Mouse (Mus musculus): ENCODE results near the gene 4933411K16Rik.

Gene 4933411K16Rik

DNA sequence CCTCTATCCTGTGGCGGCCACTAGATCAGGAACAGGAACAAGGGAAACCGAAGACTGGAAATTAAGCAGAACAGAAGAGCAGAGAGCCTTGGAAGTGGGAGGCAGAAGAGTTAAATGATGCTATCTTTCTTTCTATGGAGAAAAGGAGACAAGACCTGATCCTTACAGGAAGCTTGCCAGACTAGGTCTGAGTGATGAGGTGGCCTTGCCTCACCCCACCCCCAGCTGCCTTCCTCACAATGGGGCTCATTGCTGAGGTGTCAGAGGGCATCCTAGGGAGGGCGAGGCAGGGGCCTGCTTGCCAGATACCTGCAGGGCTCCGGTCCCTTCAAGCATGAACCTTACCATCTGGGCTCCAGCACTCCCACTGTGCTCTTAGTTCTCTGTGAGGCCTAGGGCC is at the start of gene 4933411K16Rik:
TSS of gene 4933411K16Rik (plus strand) at position 301 of the 400 bp plus-strand sequence.
- ATAC-seq (ENCODE audit: low TSS enrichment) = no peak

DNA sequence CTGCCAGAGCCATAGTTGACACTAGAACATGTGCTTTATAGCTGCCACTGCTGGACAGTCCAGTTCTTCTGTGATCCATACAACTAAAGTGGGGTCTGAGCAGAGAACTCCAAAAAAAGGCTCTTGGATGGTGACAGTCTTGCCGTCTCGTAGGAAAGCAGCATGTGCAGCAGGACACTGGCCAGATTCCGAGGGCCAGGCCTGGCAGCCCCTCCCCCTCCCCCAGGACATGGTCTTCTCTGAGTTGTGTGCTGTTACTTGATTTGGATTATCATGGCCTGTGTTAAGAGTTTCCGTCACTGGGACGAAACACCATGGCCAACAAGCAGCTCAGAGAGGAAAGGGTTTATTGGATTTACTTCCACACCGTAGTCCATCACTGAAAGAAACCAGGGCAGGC is 47.8 kb upstream of the 4933411K16Rik start:
- ATAC-seq (ENCODE audit: low TSS enrichment) = no peak

DNA sequence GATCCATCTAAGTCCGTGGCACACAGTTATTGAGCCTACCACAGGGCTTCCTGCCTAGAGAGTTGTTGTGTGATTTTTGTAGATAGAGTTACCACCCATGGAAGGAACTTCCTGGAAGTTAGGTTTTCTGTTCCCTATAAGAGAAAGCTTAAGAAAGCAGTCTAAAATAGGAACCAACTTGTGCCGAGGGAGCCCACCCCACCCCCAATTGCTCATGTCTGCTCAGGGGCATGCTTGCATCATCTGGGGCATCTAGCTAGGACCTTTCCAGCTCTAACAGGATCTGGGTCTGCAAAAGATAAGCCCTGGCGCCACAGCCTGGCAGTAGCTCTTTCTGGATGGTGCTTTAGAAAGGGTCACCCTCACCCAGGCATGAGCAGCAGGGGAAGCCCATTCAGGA is 46.4 kb upstream of the 4933411K16Rik start:
- ATAC-seq (ENCODE audit: low TSS enrichment) = no peak

DNA sequence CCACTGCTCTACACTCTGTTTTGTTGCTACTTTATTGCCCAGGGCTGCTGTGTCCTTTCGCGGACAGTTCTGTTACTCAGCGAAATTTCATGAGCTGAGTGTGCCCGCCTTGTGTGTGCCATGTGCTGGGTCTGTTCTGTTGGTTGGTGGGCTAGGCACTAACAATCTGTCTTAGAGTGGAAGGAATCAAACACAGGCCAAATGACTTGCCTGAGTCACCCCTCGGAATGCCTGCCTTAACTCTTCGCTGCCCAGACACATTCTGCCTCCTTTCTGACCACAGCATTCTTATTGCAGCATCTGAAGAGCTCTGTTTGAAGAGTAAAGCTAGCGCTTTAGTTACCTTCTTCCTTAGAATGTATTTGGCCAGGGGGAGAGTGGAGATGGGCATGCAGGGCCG is 45.5 kb upstream of the 4933411K16Rik start:
- ATAC-seq (ENCODE audit: low TSS enrichment) = no peak

DNA sequence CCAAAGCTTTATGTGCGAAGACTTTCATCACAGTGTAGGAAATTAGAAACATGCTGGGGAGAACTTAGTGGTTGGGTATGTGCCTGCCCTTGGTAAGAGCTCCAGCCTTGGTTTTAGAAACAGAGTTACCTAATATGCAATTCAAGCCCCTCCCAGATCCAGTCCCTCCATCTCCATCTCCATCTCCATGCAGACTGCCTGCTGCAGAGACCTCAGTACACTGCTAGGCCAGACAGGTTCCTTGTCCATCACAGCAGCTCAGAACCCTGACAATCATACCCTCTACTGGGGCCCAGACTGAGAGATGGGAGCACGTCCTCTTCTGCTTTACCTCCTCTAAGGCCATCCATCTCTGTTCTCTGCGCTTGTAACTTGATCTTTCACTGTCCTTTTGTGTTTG is 43.5 kb upstream of the 4933411K16Rik start:
- no peak for ATAC-seq (ENCODE audit: low TSS enrichment)

DNA sequence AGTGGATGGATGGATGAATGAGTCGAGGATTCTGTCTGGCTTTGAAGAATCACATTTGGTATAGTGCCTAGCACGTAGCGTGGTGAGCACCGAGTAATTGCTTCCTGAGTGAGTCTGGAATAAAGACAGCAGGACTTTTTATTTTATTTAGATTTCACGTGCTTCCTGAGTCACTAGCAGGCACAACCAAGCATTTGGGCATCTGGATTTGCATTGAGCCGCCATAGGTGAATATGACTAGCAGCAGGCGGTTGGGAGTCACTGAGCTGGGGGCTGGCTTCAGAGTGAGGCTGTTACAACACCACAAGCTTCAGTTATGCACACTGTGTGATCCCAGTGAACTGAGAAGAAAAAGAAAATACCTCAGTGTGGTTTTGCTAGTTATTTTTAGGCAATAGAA is 43.0 kb upstream of the 4933411K16Rik start:
- ATAC-seq (ENCODE audit: low TSS enrichment) = no peak

DNA sequence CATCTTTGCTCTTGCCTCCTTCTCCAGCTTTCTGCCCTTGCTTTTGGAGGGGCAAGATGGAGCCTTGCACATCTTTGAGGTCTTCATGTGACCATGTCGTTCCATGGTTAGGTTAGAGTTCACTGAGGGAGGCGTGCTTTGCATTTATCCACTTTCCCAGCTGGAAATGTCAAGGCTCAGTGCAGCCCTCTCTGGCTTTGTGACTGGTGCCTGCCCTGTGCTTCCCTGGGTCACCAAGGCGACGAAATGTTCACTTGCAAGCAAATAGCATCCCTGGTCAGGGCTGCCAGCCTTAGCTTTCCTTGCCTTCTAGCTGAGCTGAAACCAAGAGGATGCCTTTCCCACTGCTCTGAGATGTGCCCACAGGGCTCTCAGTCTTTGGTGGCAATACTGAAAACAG is 41.6 kb upstream of the 4933411K16Rik start:
- ATAC-seq (ENCODE audit: low TSS enrichment) = peak; percentile 20; the same call in 1 of the 2 replicates

DNA sequence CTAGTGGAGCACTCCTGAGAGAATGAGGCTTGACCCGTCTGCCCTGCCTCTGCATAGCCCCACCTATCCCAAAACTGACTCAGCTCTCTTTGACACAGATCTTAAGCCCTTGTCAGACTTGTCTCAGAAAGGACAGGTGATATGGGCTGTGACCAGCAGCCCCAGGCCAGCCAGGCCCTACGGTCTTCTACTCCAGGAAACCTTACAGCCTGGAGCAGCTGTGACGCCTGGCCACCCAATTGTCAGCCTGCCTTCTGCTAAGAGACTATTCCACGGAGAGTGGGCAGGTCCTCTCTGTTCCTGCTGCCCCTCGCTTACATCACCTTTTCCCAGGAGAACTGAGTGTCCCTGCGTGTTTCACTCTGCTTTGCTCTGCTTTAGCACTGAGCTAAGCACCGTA is 40.9 kb upstream of the 4933411K16Rik start:
- no peak for ATAC-seq (ENCODE audit: low TSS enrichment)

DNA sequence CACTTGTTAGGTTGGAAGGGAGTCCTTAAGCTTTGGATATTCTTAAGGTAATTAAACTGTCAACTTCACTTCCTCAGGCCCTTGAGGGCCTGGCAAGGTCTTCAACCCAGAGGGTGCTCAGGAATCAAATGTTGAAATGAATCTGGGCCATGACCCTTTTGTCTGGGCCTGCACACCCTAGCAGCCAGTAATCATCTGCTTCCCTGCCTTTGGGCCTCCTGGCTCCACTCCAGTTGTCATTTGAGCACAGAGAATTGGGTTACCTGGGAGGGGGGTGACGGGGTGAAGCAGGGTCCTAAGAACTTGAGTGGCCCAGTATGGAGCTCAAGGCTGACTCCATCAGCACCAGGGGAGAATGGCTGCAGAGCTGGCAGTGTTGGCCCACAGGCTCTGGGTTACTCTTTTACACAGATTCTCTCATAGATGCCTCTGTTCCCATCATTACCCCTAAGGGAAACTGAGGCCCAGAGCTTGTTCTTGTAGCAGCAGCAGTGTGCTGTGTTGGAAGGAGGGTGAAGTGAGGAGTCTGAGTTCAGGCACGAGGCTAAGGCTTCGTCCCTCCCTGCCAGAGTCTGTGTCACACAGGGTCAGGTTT is 37.7 kb upstream of the 4933411K16Rik start:
- no peak for ATAC-seq (ENCODE audit: low TSS enrichment)

DNA sequence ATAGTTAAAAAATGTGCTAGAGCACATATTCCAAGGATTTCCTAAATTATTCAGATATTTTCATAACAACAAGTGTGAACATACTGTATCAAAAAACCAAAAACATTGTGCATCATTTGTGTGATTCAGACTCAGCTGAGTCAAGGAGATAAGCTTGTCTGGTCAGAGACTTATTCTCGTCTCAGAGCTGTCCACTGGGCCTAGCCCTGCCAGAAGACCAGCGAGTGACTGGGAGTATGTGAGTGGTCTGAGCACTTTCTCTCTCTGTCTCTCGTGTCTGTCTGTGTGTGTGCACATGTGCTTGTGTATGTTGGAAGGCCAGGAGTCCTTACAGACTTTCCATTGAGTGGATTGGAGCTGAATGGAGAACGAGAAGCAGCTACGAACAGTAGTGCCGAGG is 37.0 kb upstream of the 4933411K16Rik start:
- ATAC-seq (ENCODE audit: low TSS enrichment) = no peak

DNA sequence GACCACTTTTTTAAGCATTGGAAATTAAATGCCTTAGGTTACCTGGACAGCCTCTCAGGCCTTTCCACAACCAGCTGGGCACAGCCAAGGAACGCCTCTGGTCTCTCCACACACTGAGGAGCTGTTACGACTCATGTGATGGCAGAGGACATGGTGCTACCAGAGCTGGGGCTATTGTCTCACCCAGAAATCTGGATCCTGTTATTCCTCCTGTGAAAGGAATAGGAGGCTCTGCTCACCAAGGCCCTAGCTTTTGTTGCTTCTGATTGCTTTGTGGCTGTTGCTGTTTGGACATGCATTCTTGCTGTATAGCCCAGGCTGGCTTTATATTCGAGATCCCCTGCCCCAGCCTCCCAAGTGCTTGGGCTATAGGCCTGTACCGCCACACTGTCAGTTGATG is 35.8 kb upstream of the 4933411K16Rik start:
- ATAC-seq (ENCODE audit: low TSS enrichment) = no peak

DNA sequence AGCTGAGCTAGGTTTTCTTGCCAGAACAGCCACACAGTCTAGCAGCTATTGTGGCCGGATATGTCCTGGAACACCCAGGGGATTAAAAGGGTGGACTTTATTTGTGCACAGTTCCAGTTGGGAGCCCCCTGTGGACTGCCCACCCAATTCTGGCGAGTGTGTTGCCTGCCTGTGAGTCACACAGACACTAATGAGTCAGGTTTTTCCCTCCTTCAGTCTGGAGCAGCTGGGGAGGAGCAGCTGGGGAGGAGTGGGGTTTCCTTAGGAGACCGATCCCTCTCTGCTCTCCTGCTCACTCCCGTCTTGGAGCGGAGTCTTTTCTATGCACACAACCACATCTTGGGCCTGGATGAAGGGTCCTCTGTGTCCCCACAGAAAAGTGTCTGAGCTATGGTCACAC is 35.2 kb upstream of the 4933411K16Rik start:
- ATAC-seq (ENCODE audit: low TSS enrichment) = peak; percentile 81

DNA sequence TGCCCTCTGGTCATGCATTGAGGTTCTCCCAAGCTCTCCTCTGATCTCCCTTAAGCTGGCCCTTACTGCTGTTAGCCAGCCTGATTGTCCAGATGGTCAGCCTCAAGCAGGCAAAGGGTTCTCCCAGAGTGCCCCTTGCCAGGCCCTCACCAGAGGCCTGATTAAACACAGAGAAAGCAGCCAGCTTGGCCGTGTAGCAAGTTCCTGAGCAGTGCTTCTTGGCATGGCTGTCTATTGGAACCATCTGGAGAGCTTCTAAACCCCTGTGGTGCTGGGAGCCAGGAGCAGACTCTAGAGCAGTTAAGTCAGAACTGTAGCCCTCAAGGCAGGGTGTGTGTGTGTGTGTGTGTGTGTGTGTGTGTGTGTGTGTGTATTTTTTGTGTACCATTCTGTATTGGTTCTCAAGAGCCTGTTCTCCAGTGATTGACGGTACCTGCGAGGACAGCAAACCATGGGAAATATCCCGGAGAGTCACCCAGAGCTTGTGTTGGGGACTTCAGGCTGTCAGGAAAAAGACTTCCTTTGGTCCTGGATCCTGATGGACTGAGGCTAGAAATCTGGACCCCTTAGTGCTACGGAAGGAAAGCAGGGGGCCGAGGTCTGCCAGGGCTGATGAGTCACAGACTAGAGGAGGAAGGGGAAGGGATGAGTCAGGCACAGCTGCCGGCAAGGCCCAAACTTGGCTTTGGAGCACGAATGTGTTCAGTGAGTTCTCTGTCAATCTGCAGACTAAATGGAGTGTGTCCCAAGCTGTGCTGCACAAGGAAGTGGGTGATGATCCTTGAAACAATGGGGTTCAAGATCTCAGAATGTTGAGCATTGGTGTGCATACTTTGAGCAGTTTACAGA is 34.4 kb upstream of the 4933411K16Rik start:
- peak; percentile 76 for ATAC-seq (ENCODE audit: low TSS enrichment)

DNA sequence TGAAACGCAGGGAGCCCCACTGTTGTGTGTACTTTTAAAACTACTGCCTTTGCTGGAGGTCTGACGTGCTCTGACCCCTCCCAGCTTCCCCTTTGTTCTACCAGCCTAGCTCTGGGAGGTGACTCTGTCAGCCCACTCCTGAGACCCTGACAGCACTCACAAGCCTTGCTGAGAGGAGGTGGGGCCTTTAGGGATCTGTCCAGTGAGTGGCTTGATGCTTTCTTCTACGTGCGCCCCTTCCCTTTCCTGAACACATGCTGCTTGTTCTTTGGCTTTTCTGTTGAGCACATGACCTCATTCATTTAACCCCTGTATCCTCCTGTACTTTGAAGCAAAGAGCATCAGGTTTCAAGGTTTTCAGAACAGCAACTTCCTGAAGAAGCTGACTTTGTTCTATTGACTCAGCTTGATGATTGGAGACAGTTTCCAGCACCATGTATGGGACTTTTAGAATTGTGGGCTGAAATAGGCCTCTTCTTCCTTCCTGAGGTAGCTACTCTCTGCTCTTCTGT is 33.0 kb upstream of the 4933411K16Rik start:
- no peak for ATAC-seq (ENCODE audit: low TSS enrichment)

DNA sequence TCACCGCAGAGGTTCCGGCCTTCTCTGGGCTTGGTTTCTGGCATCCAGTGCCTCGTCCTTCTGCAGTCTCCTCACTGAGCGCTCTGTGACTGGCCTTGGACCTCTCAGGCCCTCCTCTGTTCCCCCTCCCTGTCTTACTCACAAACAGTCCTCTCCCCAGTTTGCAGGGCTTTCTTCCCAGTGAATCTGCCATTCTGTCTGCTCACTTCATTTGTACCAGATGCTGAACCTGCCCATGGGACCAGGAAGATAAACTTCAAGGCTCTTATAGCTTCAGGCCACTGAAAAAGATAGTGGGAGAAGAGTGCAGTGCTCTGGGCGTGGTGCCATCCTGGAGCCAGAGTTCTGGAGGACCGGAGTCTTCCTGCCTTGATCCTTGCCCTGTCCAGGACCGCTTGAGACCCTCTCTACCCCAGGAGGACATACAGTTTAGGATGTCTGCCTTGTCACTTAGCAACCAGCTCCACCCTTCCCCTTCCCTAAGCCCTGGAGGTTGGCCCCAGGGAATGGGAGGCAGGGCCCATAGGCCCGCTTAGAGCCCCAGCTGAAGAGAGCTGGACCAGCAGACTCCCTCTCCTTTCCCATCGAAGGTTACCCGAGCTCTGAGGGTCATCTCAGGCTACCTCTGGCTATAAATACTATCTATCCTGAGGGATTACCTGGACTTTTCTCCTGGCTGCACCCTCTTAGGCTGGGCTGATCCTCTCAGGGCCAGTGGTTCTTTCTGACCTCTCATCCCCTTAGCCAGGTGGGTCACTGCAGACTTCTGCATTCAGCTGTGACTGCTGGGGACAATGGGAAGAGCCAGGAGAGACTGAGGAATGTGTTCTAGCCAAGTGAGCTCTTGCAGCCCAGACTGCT is 30.1 kb upstream of the 4933411K16Rik start:
- ATAC-seq (ENCODE audit: low TSS enrichment) = no peak

DNA sequence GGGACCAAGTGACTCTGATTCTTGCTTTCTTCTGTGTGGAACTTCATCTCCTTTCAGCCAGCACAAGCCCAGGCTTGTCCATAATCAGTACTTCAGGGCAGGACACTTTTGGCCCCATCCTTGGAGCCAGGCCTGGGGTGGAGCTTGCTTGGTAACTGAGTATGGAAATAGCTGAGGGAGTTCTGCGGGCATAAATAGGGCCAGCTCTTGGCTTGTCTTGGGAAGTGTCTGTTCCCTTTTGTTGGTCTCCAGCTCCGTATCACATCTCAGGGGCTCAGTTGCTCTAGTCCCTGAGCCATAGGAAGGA is 29.6 kb upstream of the 4933411K16Rik start:
- ATAC-seq (ENCODE audit: low TSS enrichment) = no peak

DNA sequence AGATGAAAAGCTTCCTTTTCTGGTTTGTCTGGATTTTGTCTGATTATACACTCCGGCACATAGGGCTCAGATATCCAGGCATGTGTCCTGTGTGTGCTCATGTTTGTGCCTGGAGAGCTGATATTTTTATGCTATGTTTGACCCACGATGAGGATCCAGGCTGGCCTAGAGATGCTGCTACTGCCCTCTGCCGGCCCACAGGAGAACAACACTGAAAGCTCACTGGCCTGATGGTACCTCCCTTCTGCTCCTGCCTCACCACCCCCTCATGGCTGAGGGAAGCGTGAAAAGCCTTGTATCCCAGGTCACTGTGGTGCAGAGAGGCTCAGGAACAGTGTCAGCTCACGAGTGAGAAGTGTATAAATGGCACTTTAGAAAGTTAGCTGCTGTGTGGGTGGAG is 25.9 kb upstream of the 4933411K16Rik start:
- ATAC-seq (ENCODE audit: low TSS enrichment) = peak; percentile 96

DNA sequence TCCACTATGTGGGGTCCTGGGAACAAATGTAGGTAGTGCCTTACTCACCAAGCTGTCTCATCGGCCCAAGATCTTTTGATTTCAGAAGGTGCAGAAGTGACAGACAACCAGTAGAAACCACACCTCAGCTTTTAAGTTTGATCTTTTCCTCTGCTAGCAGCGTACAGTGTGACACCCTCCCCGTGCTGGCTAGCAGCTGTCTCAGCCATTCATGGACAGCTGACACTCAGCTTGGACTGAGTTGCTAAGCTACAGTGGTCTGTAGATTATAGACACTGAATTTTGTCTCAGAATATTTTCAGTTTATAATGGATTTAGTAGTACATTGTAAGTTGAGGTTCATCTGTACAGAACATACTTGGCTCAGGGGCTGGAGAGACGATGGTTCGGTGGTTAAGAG is 20.9 kb upstream of the 4933411K16Rik start:
- ATAC-seq (ENCODE audit: low TSS enrichment) = no peak

DNA sequence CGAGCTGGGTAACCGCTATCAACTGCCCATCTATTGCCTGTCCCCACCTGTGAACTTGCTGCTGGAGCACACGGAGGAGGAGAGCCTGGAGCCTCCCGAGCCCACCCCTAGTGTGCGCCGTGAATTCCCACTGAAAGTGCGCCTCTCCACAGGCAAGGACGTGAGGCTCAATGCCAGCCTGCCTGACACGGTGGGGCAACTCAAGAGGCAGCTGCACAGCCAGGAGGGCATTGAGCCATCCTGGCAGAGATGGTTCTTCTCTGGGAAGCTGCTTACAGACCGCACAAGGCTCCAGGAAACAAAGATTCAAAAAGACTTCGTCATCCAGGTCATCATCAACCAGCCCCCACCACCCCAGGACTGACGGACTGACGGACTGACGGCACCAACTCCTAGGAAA is 18.4 kb upstream of the 4933411K16Rik start:
- no peak for ATAC-seq (ENCODE audit: low TSS enrichment)

DNA sequence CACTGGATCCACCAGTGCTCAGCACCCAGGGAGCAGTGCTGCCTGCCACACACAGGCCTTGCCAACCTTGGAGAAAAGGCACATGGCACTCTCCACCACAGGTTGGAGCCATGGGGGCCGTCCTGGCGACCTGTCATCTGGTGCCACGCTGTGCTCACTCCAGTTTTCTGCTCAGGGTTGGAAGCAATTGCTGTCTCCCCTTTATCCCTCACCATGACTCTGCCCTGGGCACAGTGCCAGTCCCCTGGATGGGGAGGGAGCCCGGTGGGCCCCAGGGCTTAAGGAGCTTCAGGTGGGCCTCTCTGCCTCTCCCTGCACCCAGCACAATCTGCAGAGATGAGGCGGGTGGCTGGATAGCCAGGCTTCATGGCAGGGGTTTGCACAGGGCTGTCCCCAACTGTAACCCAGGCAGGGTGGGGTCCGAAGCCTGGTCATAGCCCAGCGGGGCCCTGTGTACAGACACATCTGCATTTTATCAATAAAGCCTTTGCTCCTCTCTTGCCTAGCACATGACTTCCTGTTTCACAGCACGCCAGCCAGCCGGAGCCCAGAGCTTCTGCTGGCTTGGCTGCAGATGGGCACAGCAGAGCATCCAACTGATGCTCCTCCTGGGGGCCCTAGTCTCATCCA is 17.8 kb upstream of the 4933411K16Rik start:
- ATAC-seq (ENCODE audit: low TSS enrichment) = peak; percentile 10

DNA sequence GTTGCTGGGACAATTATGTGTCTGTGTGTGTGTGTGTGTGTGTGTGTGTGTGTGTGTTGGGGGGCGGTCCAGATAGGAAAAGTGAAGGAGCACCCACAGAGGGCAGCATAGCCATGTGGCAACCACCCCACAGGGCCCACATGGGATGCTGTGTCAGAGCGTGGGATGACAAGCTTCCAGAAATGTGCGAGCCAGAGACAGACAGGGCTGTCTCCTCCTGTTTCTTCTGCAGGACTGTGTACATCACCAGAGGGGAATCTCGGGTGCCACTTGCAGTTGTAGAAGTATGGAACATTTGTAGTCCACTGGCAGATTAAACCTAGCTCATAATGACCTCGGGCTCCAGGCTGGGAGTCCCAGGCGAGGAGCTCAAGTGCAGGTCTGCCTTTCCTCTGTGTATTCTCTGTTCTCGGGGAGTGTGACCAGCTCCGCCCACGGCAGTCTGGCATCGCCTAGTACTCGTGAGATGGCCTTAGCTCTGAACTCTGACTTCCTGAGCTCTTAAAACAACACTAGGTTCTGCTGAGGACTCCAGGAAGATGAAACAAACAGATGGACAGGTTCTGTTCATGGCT is 17.1 kb upstream of the 4933411K16Rik start:
- peak; percentile 73 for ATAC-seq (ENCODE audit: low TSS enrichment)
